Mouse (Mus musculus) testis, adult 2 months (tissue): ENCODE data around the gene Agap2.
"Not testable (repeated sequence)": the region's sequence is repeated elsewhere in the genome, so short reads cannot be mapped to it uniquely, and the experiment has no call there.

ENCODE experiments used
- CTCF ChIP-seq: fragments of 200-500 bp; IDR thresholded peaks from 2 replicates; pipeline ENCODE4 v1.5.1; 2012; ENCODE audit warnings: low read depth, mild to moderate bottlenecking, inconsistent platforms, low read length, moderate library complexity; ENCODE audit not compliant: control insufficient read depth, insufficient read depth, insufficient replicate concordance
- POLR2A ChIP-seq: fragments of 200-500 bp; IDR thresholded peaks from 2 replicates; pipeline ENCODE4 v1.6.1; 2012; ENCODE audit warnings: low read depth, mild to moderate bottlenecking, inconsistent platforms, low read length, moderate library complexity; ENCODE audit not compliant: control insufficient read depth

- TF ChIP-seq CTCF, POLR2A: not testable (repeated sequence)
Observed at GRCm38 (mm10) chr10:127072969-127073368, 2.1 kb upstream of the Agap2 start.
